Comparison of ENCODE assay signal across 8 mouse cellular contexts in genomic region chr12:24680492-24681285, GRCm38 (mm10). TPM values are rescaled to one million over a fixed set of nuclear protein-coding genes. Genes with fewer than 3 reads are reported as not detected.
A peak's percentile ranks its signal among the peaks of the same experiment; 100 is the strongest.
DNase-seq lines count a peak whose midpoint lies in the region; ATAC-seq and TF ChIP-seq lines count a peak whose summit lies in the region.

No protein-coding gene starts in this region.

- no peaks in the 10 kb centered on the region; the same call in 1 of the 2 replicates for H3K27me3 ChIP-seq in forebrain, postnatal 0 days (ENCODE audit: insufficient read depth, low read length)
- peaks cover 2% of the 10 kb centered on the region; the same call in 1 of the 2 replicates for H3K27me3 ChIP-seq in intestine, embryonic 16.5 days (replicated peaks; ENCODE audit: control insufficient read depth, insufficient read depth, low read length)
- H3K27me3 ChIP-seq in liver, embryonic 16.5 days (ENCODE audit: control insufficient read depth, insufficient read depth, low read depth, low read length), result peaks cover 46% of the 10 kb centered on the region

- H3K27ac ChIP-seq in forebrain, postnatal 0 days (ENCODE audit: low read depth, low read length), result peak overlapping the region; percentile 50
- no peak overlapping the region for H3K27ac ChIP-seq in intestine, embryonic 16.5 days (ENCODE audit: low read length)
- no peak overlapping the region for H3K27ac ChIP-seq in liver, embryonic 16.5 days (ENCODE audit: low read length)

- DNase-seq in kidney, adult 18-20 months, result peak; percentile 50
- no peak for DNase-seq in kidney, adult 9 months
- peak; percentile 48 for DNase-seq in adrenal gland, postnatal 10 days
- DNase-seq in forebrain, postnatal 0 days, result peak; percentile 73
- peak; percentile 35 for DNase-seq in right cerebral cortex, postnatal 25 days
- DNase-seq in spleen, postnatal 4 days (ENCODE audit: low spot score in 2 of 2), result no peak

- peak; percentile 88 for ATAC-seq in forebrain, postnatal 0 days
- ATAC-seq in intestine, embryonic 16.5 days, result peak; percentile 48
- ATAC-seq in liver, embryonic 16.5 days (ENCODE audit: low read depth), result peak; percentile 22; the same call in 1 of the 2 replicates

- peak overlapping the region; percentile 69 for H3K9ac ChIP-seq in forebrain, postnatal 0 days
- peak overlapping the region; percentile 77 for H3K9ac ChIP-seq in intestine, embryonic 16.5 days (ENCODE audit: low read depth, low read length)
- peak overlapping the region; percentile 45 for H3K9ac ChIP-seq in liver, embryonic 16.5 days (ENCODE audit: low read depth, low read length)

- H3K36me3 ChIP-seq in forebrain, postnatal 0 days (ENCODE audit: insufficient read depth), result no peaks in the 10 kb centered on the region
- H3K36me3 ChIP-seq in intestine, embryonic 16.5 days (ENCODE audit: control insufficient read depth, insufficient read depth, low read length), result no peaks in the 10 kb centered on the region
- no peaks in the 10 kb centered on the region for H3K36me3 ChIP-seq in liver, embryonic 16.5 days (ENCODE audit: control insufficient read depth, insufficient read depth)

- 2% methylated on average over 54 of the region's 61 CpGs for WGBS in forebrain, postnatal 0 days
- 3% methylated on average over 56 of the region's 61 CpGs for WGBS in intestine, embryonic 16.5 days
- 3% methylated on average over 53 of the region's 61 CpGs for WGBS in liver, embryonic 16.5 days (ENCODE audit: insufficient replicate concordance)

- peak overlapping the region; percentile 94 for H3K4me2 ChIP-seq in forebrain, postnatal 0 days (ENCODE audit: low read depth)
- H3K4me2 ChIP-seq in intestine, embryonic 16.5 days (ENCODE audit: low read depth, low read length), result peak overlapping the region; percentile 93
- H3K4me2 ChIP-seq in liver, embryonic 16.5 days (ENCODE audit: low read depth, low read length), result peak overlapping the region; percentile 52

- no peaks in the 10 kb centered on the region for H3K9me3 ChIP-seq in forebrain, postnatal 0 days (ENCODE audit: low read length)
- H3K9me3 ChIP-seq in intestine, embryonic 16.5 days (ENCODE audit: control insufficient read depth, low read length), result no peaks in the 10 kb centered on the region
- H3K9me3 ChIP-seq in liver, embryonic 16.5 days (replicated peaks; ENCODE audit: control insufficient read depth, low read length), result no peaks in the 10 kb centered on the region

- TF ChIP-seq CTCF in forebrain, postnatal 0 days (IDR thresholded peaks at IDR 0.05; ENCODE audit: low read depth), result peak; percentile 40

- peaks cover 10% of the 10 kb centered on the region; the same call in 1 of the 2 replicates for H3K4me1 ChIP-seq in forebrain, postnatal 0 days (ENCODE audit: insufficient read depth)
- H3K4me1 ChIP-seq in intestine, embryonic 16.5 days (ENCODE audit: control insufficient read depth, insufficient read depth, low read length), result peaks cover 21% of the 10 kb centered on the region
- H3K4me1 ChIP-seq in liver, embryonic 16.5 days (ENCODE audit: control insufficient read depth, low read depth, low read length), result peaks cover 8% of the 10 kb centered on the region

- H3K4me3 ChIP-seq in forebrain, postnatal 0 days (ENCODE audit: low read depth, low read length), result peak overlapping the region; percentile 65
- H3K4me3 ChIP-seq in intestine, embryonic 16.5 days (ENCODE audit: low read length), result peak overlapping the region; percentile 68
- H3K4me3 ChIP-seq in liver, embryonic 16.5 days (ENCODE audit: low read depth, low read length), result peak overlapping the region; percentile 53

RNA-seq across cellular contexts. Expression of gene Cys1, which starts 0.9 kb away (rescaled TPM):
- 1 to 10 TPM; 2.7 to 4.4 TPM for total RNA-seq in adrenal gland, postnatal 10 days (2021)
- 4.2 and 5.8 TPM in 2 replicates for total RNA-seq in forebrain, postnatal 0 days (2014; rRNA removed)
- polyA plus RNA-seq in forebrain, postnatal 0 days (2015; fragmentation: Nextera tagmentation; extraction: Ambion mirVana), result 2.1 and 2.3 TPM in 2 replicates
- polyA plus RNA-seq in intestine, embryonic 16.5 days (2015; fragmentation: Nextera tagmentation; extraction: Ambion mirVana), result 1.4 and 2.1 TPM in 2 replicates
- polyA plus RNA-seq in liver, embryonic 16.5 days (2015; fragmentation: Nextera tagmentation; extraction: Ambion mirVana), result 0.37 and 0.67 TPM in 2 replicates

RNA-seq across cellular contexts. Expression of gene Rrm2, which starts 27.4 kb away (rescaled TPM):
- 10 to 100 TPM; 43.7 to 50.5 TPM for total RNA-seq in adrenal gland, postnatal 10 days (2021)
- total RNA-seq in forebrain, postnatal 0 days (2014; rRNA removed), result 18.2 and 19.2 TPM in 2 replicates
- polyA plus RNA-seq in forebrain, postnatal 0 days (2015; fragmentation: Nextera tagmentation; extraction: Ambion mirVana), result 50.3 and 50.7 TPM in 2 replicates
- polyA plus RNA-seq in intestine, embryonic 16.5 days (2015; fragmentation: Nextera tagmentation; extraction: Ambion mirVana), result 122 and 147 TPM in 2 replicates
- polyA plus RNA-seq in liver, embryonic 16.5 days (2015; fragmentation: Nextera tagmentation; extraction: Ambion mirVana), result 418 and 451 TPM in 2 replicates

RNA-seq across cellular contexts. Expression of gene Klf11, which starts 29.6 kb away (rescaled TPM):
- total RNA-seq in adrenal gland, postnatal 10 days (2021), result 10 to 100 TPM; 20.5 to 21.4 TPM
- 27.3 and 30.7 TPM in 2 replicates for total RNA-seq in forebrain, postnatal 0 days (2014; rRNA removed)
- polyA plus RNA-seq in forebrain, postnatal 0 days (2015; fragmentation: Nextera tagmentation; extraction: Ambion mirVana), result 20.4 and 22.9 TPM in 2 replicates
- polyA plus RNA-seq in intestine, embryonic 16.5 days (2015; fragmentation: Nextera tagmentation; extraction: Ambion mirVana), result 8.1 and 10.0 TPM in 2 replicates
- 9.3 and 9.7 TPM in 2 replicates for polyA plus RNA-seq in liver, embryonic 16.5 days (2015; fragmentation: Nextera tagmentation; extraction: Ambion mirVana)

Comparison
In these comparisons a context has a peak if more than half of its experiments do, and no peak if none do; other contexts are left out.
1. DNase-seq: peak in kidney, adult 18-20 months (single experiment), adrenal gland, postnatal 10 days (single experiment), forebrain, postnatal 0 days (single experiment) and right cerebral cortex, postnatal 25 days (single experiment); none in kidney, adult 9 months (single experiment) and spleen, postnatal 4 days (0 of 2).
2. ATAC-seq: peak in every context shown above with its lines; median percentile 88 in forebrain, postnatal 0 days; 48 in intestine, embryonic 16.5 days; 22 in liver, embryonic 16.5 days.
3. Peak in every context shown above with its lines, with median percentiles within 50 percentile points of each other: H3K4me2 ChIP-seq, H3K4me3 ChIP-seq and H3K9ac ChIP-seq.